Mouse (Mus musculus): ENCODE measurements around the gene Rab44. TPM values are rescaled to one million over a fixed set of nuclear protein-coding genes. Genes with fewer than 3 reads are reported as not detected.

The Rab44 gene
- polyA plus RNA-seq, 1 experiment, result not detected

- TF ChIP-seq CTCF (IDR thresholded peaks at IDR 0.05; ENCODE audit: control insufficient read depth, insufficient read depth, insufficient replicate concordance, low read depth, low read length), result no peak
- Histone ChIP-seq H3K27me3 (ENCODE audit: control insufficient read depth, insufficient read depth, low read length) (no peaks in the 10 kb centered on the region), H3K4me3 (ENCODE audit: control insufficient read depth, low read depth, low read length) (no peak overlapping the region), H3K4me1 (ENCODE audit: control insufficient read depth, insufficient read depth, low read length) (no peaks in the 10 kb centered on the region), H3K36me3 (ENCODE audit: control insufficient read depth, insufficient read depth, low read length) (no peaks in the 10 kb centered on the region), H3K27ac (ENCODE audit: control insufficient read depth, insufficient read depth, low read depth, low read length) (no peak overlapping the region)
Measured at GRCm38 (mm10) chr17:29176391-29177267, 62.7 kb downstream of the Rab44 start.

- Histone ChIP-seq H3K4me3 (ENCODE audit: control insufficient read depth, low read depth, low read length) (no peak overlapping the region), H3K4me1 (ENCODE audit: control insufficient read depth, insufficient read depth, low read length) (no peaks in the 10 kb centered on the region), H3K27ac (ENCODE audit: control insufficient read depth, insufficient read depth, low read depth, low read length) (no peak overlapping the region), H3K36me3 (ENCODE audit: control insufficient read depth, insufficient read depth, low read length) (no peaks in the 10 kb centered on the region), H3K27me3 (ENCODE audit: control insufficient read depth, insufficient read depth, low read length) (no peaks in the 10 kb centered on the region)
- TF ChIP-seq POLR2A (IDR thresholded peaks at IDR 0.05; ENCODE audit: control insufficient read depth, low read depth, low read length) (no peak), CTCF (IDR thresholded peaks at IDR 0.05; ENCODE audit: control insufficient read depth, insufficient read depth, insufficient replicate concordance, low read depth, low read length) (no peak)
Measured at GRCm38 (mm10) chr17:29178503-29179059, 64.6 kb downstream of the Rab44 start.

GRCm38 (mm10) chr17:29179917-29180316 lies 66.0 kb downstream of the Rab44 start:
- no peaks in the 10 kb centered on the region for H3K4me1 ChIP-seq (ENCODE audit: control insufficient read depth, insufficient read depth, low read length)
- H3K27ac ChIP-seq (ENCODE audit: control insufficient read depth, insufficient read depth, low read depth, low read length), result no peak overlapping the region
- no peaks in the 10 kb centered on the region for H3K36me3 ChIP-seq (ENCODE audit: control insufficient read depth, insufficient read depth, low read length)
- H3K27me3 ChIP-seq (ENCODE audit: control insufficient read depth, insufficient read depth, low read length), result no peaks in the 10 kb centered on the region
- no peak overlapping the region for H3K4me3 ChIP-seq (ENCODE audit: control insufficient read depth, low read depth, low read length)
- TF ChIP-seq POLR2A (IDR thresholded peaks at IDR 0.05; ENCODE audit: control insufficient read depth, low read depth, low read length) (no peak), CTCF (IDR thresholded peaks at IDR 0.05; ENCODE audit: control insufficient read depth, insufficient read depth, insufficient replicate concordance, low read depth, low read length) (no peak)

- Histone ChIP-seq H3K27me3 (ENCODE audit: control insufficient read depth, insufficient read depth, low read length) (no peaks in the 10 kb centered on the region), H3K36me3 (ENCODE audit: control insufficient read depth, insufficient read depth, low read length) (no peaks in the 10 kb centered on the region), H3K4me1 (ENCODE audit: control insufficient read depth, insufficient read depth, low read length) (no peaks in the 10 kb centered on the region), H3K4me3 (ENCODE audit: control insufficient read depth, low read depth, low read length) (no peak overlapping the region), H3K27ac (ENCODE audit: control insufficient read depth, insufficient read depth, low read depth, low read length) (no peak overlapping the region)
- TF ChIP-seq POLR2A (IDR thresholded peaks at IDR 0.05; ENCODE audit: control insufficient read depth, low read depth, low read length) (no peak), CTCF (IDR thresholded peaks at IDR 0.05; ENCODE audit: control insufficient read depth, insufficient read depth, insufficient replicate concordance, low read depth, low read length) (no peak)
Measured at GRCm38 (mm10) chr17:29180406-29181127, 66.6 kb downstream of the Rab44 start.

- Histone ChIP-seq H3K27ac (ENCODE audit: control insufficient read depth, insufficient read depth, low read depth, low read length) (no peak overlapping the region), H3K4me1 (ENCODE audit: control insufficient read depth, insufficient read depth, low read length) (no peaks in the 10 kb centered on the region), H3K27me3 (ENCODE audit: control insufficient read depth, insufficient read depth, low read length) (no peaks in the 10 kb centered on the region), H3K36me3 (ENCODE audit: control insufficient read depth, insufficient read depth, low read length) (no peaks in the 10 kb centered on the region), H3K4me3 (ENCODE audit: control insufficient read depth, low read depth, low read length) (no peak overlapping the region)
- no peak for TF ChIP-seq POLR2A (IDR thresholded peaks at IDR 0.05; ENCODE audit: control insufficient read depth, low read depth, low read length)
- TF ChIP-seq CTCF (IDR thresholded peaks at IDR 0.05; ENCODE audit: control insufficient read depth, insufficient read depth, insufficient replicate concordance, low read depth, low read length), result no peak
Measured at GRCm38 (mm10) chr17:29181751-29182150, 67.8 kb downstream of the Rab44 start.

GRCm38 (mm10) chr17:29183162-29183561 lies 69.2 kb downstream of the Rab44 start:
- no peaks in the 10 kb centered on the region for H3K36me3 ChIP-seq (ENCODE audit: control insufficient read depth, insufficient read depth, low read length)
- H3K4me1 ChIP-seq (ENCODE audit: control insufficient read depth, insufficient read depth, low read length), result no peaks in the 10 kb centered on the region
- TF ChIP-seq CTCF (IDR thresholded peaks at IDR 0.05; ENCODE audit: control insufficient read depth, insufficient read depth, insufficient replicate concordance, low read depth, low read length) (no peak), POLR2A (IDR thresholded peaks at IDR 0.05; ENCODE audit: control insufficient read depth, low read depth, low read length) (no peak)
- no peak overlapping the region for H3K4me3 ChIP-seq (ENCODE audit: control insufficient read depth, low read depth, low read length)
- no peak overlapping the region for H3K27ac ChIP-seq (ENCODE audit: control insufficient read depth, insufficient read depth, low read depth, low read length)
- H3K27me3 ChIP-seq (ENCODE audit: control insufficient read depth, insufficient read depth, low read length), result no peaks in the 10 kb centered on the region

GRCm38 (mm10) chr17:29185376-29186046 lies 71.6 kb downstream of the Rab44 start:
- no peaks in the 10 kb centered on the region for H3K27me3 ChIP-seq (ENCODE audit: control insufficient read depth, insufficient read depth, low read length)
- no peak overlapping the region for H3K27ac ChIP-seq (ENCODE audit: control insufficient read depth, insufficient read depth, low read depth, low read length)
- H3K36me3 ChIP-seq (ENCODE audit: control insufficient read depth, insufficient read depth, low read length), result no peaks in the 10 kb centered on the region
- no peak for TF ChIP-seq POLR2A (IDR thresholded peaks at IDR 0.05; ENCODE audit: control insufficient read depth, low read depth, low read length)
- TF ChIP-seq CTCF (IDR thresholded peaks at IDR 0.05; ENCODE audit: control insufficient read depth, insufficient read depth, insufficient replicate concordance, low read depth, low read length), result no peak
- H3K4me1 ChIP-seq (ENCODE audit: control insufficient read depth, insufficient read depth, low read length), result peaks cover 10% of the 10 kb centered on the region
- no peak overlapping the region for H3K4me3 ChIP-seq (ENCODE audit: control insufficient read depth, low read depth, low read length)
